Mouse (Mus musculus) brain, embryonic 14.5 days (tissue): ENCODE results near the gene Gcc2.

Source experiments
- CTCF ChIP-seq: fragments of 200-500 bp; IDR thresholded peaks from 2 replicates; pipeline ENCODE4 v1.5.1; 2012; ENCODE audit warnings: inconsistent platforms, mild to moderate bottlenecking, moderate library complexity, borderline replicate concordance; ENCODE audit not compliant: insufficient read depth, insufficient read length; ENCODE audit errors: extremely low read depth
- POLR2A ChIP-seq: fragments of 200-500 bp; IDR thresholded peaks from 2 replicates; pipeline ENCODE4 v1.6.1; 2012; ENCODE audit warnings: mild to moderate bottlenecking, inconsistent platforms, borderline replicate concordance; ENCODE audit not compliant: poor library complexity, insufficient read depth, insufficient read length, severe bottlenecking; ENCODE audit errors: extremely low read depth

- TF ChIP-seq CTCF = no peak
- TF ChIP-seq POLR2A = no peak
Observed at GRCm38 (mm10) chr10:58338590-58338989, 83.3 kb downstream of the Gcc2 start.
